Mouse (Mus musculus): ENCODE measurements around the gene Cfap46. TPM values are rescaled to one million over a fixed set of nuclear protein-coding genes. Genes with fewer than 3 reads are reported as not detected.

Gene Cfap46
- polyA plus RNA-seq (2014; fragmentation: Nextera tagmentation; extraction: Ambion mirVana): 0.61 TPM in 1 of 2 replicates, not detected in the other

- Histone ChIP-seq H3K27ac (ENCODE audit: low read length) (no peak within 1 kb of the TSS), H3K4me3 (ENCODE audit: low read depth, low read length) (peak within 1 kb of the TSS; percentile 44), H3K27me3 (ENCODE audit: control insufficient read depth, insufficient read depth, low read length) (no peaks in the 10 kb centered on the region), H3K4me1 (ENCODE audit: control insufficient read depth, insufficient read depth, low read length) (0 out of 2 replicates have a peak, but pooled peaks cover 4% of the 10 kb centered on the region), H3K4me2 (replicated peaks; ENCODE audit: low read depth, low read length) (peak within 1 kb of the TSS; percentile 75), H3K9ac (replicated peaks; ENCODE audit: low read depth, low read length) (peak within 1 kb of the TSS; percentile 25; the same call in 1 of the 2 replicates), H3K9me3 (ENCODE audit: control insufficient read depth, low read depth, low read length) (no peaks in the 10 kb centered on the region), H3K36me3 (ENCODE audit: control insufficient read depth, insufficient read depth, low read length) (no peaks in the 10 kb centered on the region)
- peak; percentile 91 for ATAC-seq (ENCODE audit: insufficient number of reproducible peaks, insufficient read depth, low FRiP score, low read depth)
- WGBS: under 1% methylated on average over 31 of the region's 31 CpGs
Observed at GRCm38 (mm10) chr7:139683706-139684552, at the start of gene Cfap46. TSS of gene Cfap46 (minus strand) at chr7:139683817.

GRCm38 (mm10) chr7:139731276-139731696, 47.7 kb upstream of the Cfap46 start:
- peaks cover 6% of the 10 kb centered on the region; the same call in 1 of the 2 replicates for H3K4me1 ChIP-seq (ENCODE audit: control insufficient read depth, insufficient read depth, low read length)
- no peak overlapping the region for H3K9ac ChIP-seq (replicated peaks; ENCODE audit: low read depth, low read length)
- 21% methylated on average over 8 of the region's 8 CpGs for WGBS
- H3K4me2 ChIP-seq (replicated peaks; ENCODE audit: low read depth, low read length): no peak overlapping the region
- ATAC-seq (ENCODE audit: insufficient number of reproducible peaks, insufficient read depth, low FRiP score, low read depth): peak; percentile 71; the same call in 1 of the 2 replicates
- no peak overlapping the region for H3K4me3 ChIP-seq (ENCODE audit: low read depth, low read length)
- H3K27ac ChIP-seq (ENCODE audit: low read length): 0 out of 2 replicates have a peak overlapping the region, but pooled peaks have one; percentile 1
- no peaks in the 10 kb centered on the region for H3K9me3 ChIP-seq (ENCODE audit: control insufficient read depth, low read depth, low read length)
- no peaks in the 10 kb centered on the region for H3K36me3 ChIP-seq (ENCODE audit: control insufficient read depth, insufficient read depth, low read length)
- H3K27me3 ChIP-seq (ENCODE audit: control insufficient read depth, insufficient read depth, low read length): no peaks in the 10 kb centered on the region

GRCm38 (mm10) chr7:139727072-139727471, 43.5 kb upstream of the Cfap46 start:
- Histone ChIP-seq H3K4me3 (ENCODE audit: low read depth, low read length) (no peak overlapping the region), H3K36me3 (ENCODE audit: control insufficient read depth, insufficient read depth, low read length) (no peaks in the 10 kb centered on the region), H3K4me1 (ENCODE audit: control insufficient read depth, insufficient read depth, low read length) (peaks cover 6% of the 10 kb centered on the region; the same call in 1 of the 2 replicates), H3K27me3 (ENCODE audit: control insufficient read depth, insufficient read depth, low read length) (no peaks in the 10 kb centered on the region), H3K9ac (replicated peaks; ENCODE audit: low read depth, low read length) (no peak overlapping the region), H3K27ac (ENCODE audit: low read length) (no peak overlapping the region), H3K4me2 (replicated peaks; ENCODE audit: low read depth, low read length) (no peak overlapping the region), H3K9me3 (ENCODE audit: control insufficient read depth, low read depth, low read length) (no peaks in the 10 kb centered on the region)
- WGBS: 57% methylated on average over 3 of the region's 3 CpGs
- no peak for ATAC-seq (ENCODE audit: insufficient number of reproducible peaks, insufficient read depth, low FRiP score, low read depth)

DNA sequence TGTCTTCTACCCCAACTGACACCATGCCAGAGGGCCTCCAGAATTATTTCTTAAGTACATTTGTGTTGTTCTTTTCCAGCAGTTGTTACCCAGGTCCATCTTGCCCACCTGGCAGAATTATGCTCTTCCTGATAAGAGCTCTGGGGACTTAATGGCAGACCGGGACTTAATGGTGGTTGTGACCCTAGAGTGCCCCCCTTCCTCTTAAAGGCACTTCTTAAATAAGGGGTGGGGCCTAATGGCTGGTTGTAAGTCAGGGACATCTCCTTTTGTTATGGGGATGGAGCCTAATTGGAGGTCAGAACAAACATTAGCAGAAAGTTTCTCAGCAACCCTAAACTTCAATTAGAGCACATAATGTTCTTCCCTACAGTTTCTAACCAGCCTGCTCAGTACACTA, 42.0 kb upstream of the Cfap46 start:
- H3K27ac ChIP-seq (ENCODE audit: low read length): no peak overlapping the region
- no peaks in the 10 kb centered on the region for H3K27me3 ChIP-seq (ENCODE audit: control insufficient read depth, insufficient read depth, low read length)
- H3K4me3 ChIP-seq (ENCODE audit: low read depth, low read length): no peak overlapping the region
- H3K4me2 ChIP-seq (replicated peaks; ENCODE audit: low read depth, low read length): no peak overlapping the region
- H3K4me1 ChIP-seq (ENCODE audit: control insufficient read depth, insufficient read depth, low read length): no peaks in the 10 kb centered on the region
- H3K9me3 ChIP-seq (ENCODE audit: control insufficient read depth, low read depth, low read length): no peaks in the 10 kb centered on the region
- no peaks in the 10 kb centered on the region for H3K36me3 ChIP-seq (ENCODE audit: control insufficient read depth, insufficient read depth, low read length)
- no peak overlapping the region for H3K9ac ChIP-seq (replicated peaks; ENCODE audit: low read depth, low read length)
- 32% methylated on average over 1 of the region's 1 CpGs for WGBS
- no peak for ATAC-seq (ENCODE audit: insufficient number of reproducible peaks, insufficient read depth, low FRiP score, low read depth)

DNA sequence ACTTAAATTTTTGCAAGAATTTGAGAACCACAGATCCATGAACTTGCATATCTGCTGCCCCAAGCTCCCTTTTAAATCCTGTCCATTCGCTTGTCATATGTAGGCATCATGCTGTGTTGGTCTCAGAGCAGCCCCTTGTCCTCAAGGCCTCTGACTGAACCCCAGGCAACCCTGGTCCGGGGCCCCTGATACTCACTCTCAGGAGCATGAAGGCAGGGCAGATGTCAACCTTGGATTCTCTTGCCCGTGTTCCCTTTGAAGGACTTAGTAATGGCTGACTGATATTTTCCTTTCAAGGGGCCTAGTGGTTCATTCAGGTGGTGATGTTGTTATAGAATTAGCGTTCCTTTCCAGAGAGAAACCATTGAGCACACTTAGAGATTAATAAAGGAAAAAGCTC, 40.4 kb upstream of the Cfap46 start:
- Histone ChIP-seq H3K4me3 (ENCODE audit: low read depth, low read length) (no peak overlapping the region), H3K27ac (ENCODE audit: low read length) (no peak overlapping the region), H3K27me3 (ENCODE audit: control insufficient read depth, insufficient read depth, low read length) (no peaks in the 10 kb centered on the region), H3K36me3 (ENCODE audit: control insufficient read depth, insufficient read depth, low read length) (no peaks in the 10 kb centered on the region), H3K4me2 (replicated peaks; ENCODE audit: low read depth, low read length) (no peak overlapping the region), H3K9me3 (ENCODE audit: control insufficient read depth, low read depth, low read length) (no peaks in the 10 kb centered on the region), H3K9ac (replicated peaks; ENCODE audit: low read depth, low read length) (no peak overlapping the region), H3K4me1 (ENCODE audit: control insufficient read depth, insufficient read depth, low read length) (no peaks in the 10 kb centered on the region)
- 81% methylated on average over 4 of the region's 4 CpGs for WGBS
- no peak for ATAC-seq (ENCODE audit: insufficient number of reproducible peaks, insufficient read depth, low FRiP score, low read depth)

DNA sequence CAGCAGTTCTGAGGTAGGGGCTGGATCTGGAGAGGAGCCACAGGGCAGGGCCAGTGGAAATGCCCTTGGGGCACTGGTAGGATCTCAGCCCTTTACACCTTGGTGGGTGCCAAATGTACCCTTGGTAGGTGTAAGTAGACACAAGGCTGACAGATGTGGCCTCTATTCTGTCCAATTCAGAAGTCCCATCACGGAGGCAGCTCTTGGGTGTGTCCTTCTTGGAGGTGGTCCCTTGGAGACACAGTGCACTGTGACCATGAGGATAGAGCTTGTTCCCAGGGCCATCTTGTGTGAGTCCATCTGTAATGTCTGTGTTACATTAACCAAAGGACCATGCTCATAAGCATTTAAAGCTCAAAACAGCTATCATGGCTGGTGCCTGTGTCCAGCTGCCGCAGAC, 37.6 kb upstream of the Cfap46 start:
- Histone ChIP-seq H3K27me3 (ENCODE audit: control insufficient read depth, insufficient read depth, low read length) (no peaks in the 10 kb centered on the region), H3K9ac (replicated peaks; ENCODE audit: low read depth, low read length) (no peak overlapping the region), H3K4me2 (replicated peaks; ENCODE audit: low read depth, low read length) (no peak overlapping the region), H3K27ac (ENCODE audit: low read length) (no peak overlapping the region), H3K36me3 (ENCODE audit: control insufficient read depth, insufficient read depth, low read length) (no peaks in the 10 kb centered on the region), H3K9me3 (ENCODE audit: control insufficient read depth, low read depth, low read length) (no peaks in the 10 kb centered on the region), H3K4me1 (ENCODE audit: control insufficient read depth, insufficient read depth, low read length) (no peaks in the 10 kb centered on the region), H3K4me3 (ENCODE audit: low read depth, low read length) (no peak overlapping the region)
- WGBS: 90% methylated on average over 2 of the region's 2 CpGs
- ATAC-seq (ENCODE audit: insufficient number of reproducible peaks, insufficient read depth, low FRiP score, low read depth): no peak

DNA sequence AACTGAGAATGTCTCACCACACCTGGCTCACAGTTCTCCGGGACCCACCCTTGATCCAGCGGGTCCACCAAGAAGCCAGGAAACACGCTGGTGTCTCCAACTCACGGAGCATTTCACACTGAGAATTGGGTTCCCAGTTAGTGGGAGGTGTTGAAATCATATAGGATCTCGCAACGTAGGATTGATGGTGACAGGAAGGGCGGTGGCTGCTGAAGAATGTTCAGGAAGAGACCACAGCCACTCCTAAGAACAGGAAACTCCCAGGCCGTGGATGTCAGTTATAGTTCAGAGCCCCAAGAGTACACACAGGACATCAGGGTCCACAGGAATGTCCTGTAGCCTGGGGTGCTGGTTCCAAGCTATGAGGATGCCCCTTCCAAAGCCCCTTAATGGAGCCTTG, 34.2 kb upstream of the Cfap46 start:
- H3K4me1 ChIP-seq (ENCODE audit: control insufficient read depth, insufficient read depth, low read length): no peaks in the 10 kb centered on the region
- no peaks in the 10 kb centered on the region for H3K27me3 ChIP-seq (ENCODE audit: control insufficient read depth, insufficient read depth, low read length)
- no peak for ATAC-seq (ENCODE audit: insufficient number of reproducible peaks, insufficient read depth, low FRiP score, low read depth)
- H3K9me3 ChIP-seq (ENCODE audit: control insufficient read depth, low read depth, low read length): no peaks in the 10 kb centered on the region
- WGBS: 83% methylated on average over 8 of the region's 8 CpGs
- no peak overlapping the region for H3K4me3 ChIP-seq (ENCODE audit: low read depth, low read length)
- no peaks in the 10 kb centered on the region for H3K36me3 ChIP-seq (ENCODE audit: control insufficient read depth, insufficient read depth, low read length)
- H3K27ac ChIP-seq (ENCODE audit: low read length): no peak overlapping the region
- no peak overlapping the region for H3K4me2 ChIP-seq (replicated peaks; ENCODE audit: low read depth, low read length)
- no peak overlapping the region for H3K9ac ChIP-seq (replicated peaks; ENCODE audit: low read depth, low read length)

DNA sequence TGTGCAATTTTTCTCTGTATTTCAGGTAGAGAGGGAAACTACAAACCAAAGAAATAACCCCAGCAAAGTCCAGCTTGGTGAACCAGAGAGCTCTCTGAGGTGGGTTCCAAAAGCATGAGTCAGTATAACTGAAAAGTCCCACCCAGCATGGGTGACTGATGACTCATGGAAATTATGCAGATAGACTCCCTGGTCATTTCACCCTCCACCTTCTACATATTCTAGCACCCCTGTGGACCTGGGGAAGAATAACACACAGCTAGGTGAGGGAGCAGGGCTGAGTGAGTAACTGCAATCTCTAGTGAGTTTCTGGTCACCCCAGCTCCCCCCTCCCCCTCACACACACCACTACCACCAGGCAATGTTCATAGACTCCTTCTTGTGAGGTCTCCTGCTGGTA, 28.2 kb upstream of the Cfap46 start:
- no peaks in the 10 kb centered on the region for H3K9me3 ChIP-seq (ENCODE audit: control insufficient read depth, low read depth, low read length)
- no peaks in the 10 kb centered on the region for H3K4me1 ChIP-seq (ENCODE audit: control insufficient read depth, insufficient read depth, low read length)
- no peaks in the 10 kb centered on the region for H3K27me3 ChIP-seq (ENCODE audit: control insufficient read depth, insufficient read depth, low read length)
- H3K36me3 ChIP-seq (ENCODE audit: control insufficient read depth, insufficient read depth, low read length): no peaks in the 10 kb centered on the region
- ATAC-seq (ENCODE audit: insufficient number of reproducible peaks, insufficient read depth, low FRiP score, low read depth): no peak
- H3K9ac ChIP-seq (replicated peaks; ENCODE audit: low read depth, low read length): no peak overlapping the region
- no peak overlapping the region for H3K27ac ChIP-seq (ENCODE audit: low read length)
- H3K4me2 ChIP-seq (replicated peaks; ENCODE audit: low read depth, low read length): no peak overlapping the region
- no peak overlapping the region for H3K4me3 ChIP-seq (ENCODE audit: low read depth, low read length)

Measured in stomach, embryonic 14.5 days (tissue).